Mouse (Mus musculus) gonadal fat pad, adult 2 months (tissue): Measurements from ENCODE around the gene Hhatl. TPM values are rescaled to one million over a fixed set of nuclear protein-coding genes. Genes with fewer than 3 reads are reported as not detected.

Experiments
- DNase-seq: peaks from one replicate; pipeline ENCODE4 v3.0.0-alpha.2; 2012; ENCODE audit warnings: low read depth
- polyA plus RNA-seq: library from polyadenylated mRNA; depleted of rRNA; stranded (reverse); fragments of >200 nt; gene quantifications from 2 replicates; pipeline ENCODE4 v1.2.3, GENCODE M21; 2012

Gene Hhatl
- polyA plus RNA-seq, 1 experiment, result 4.7 TPM

DNA sequence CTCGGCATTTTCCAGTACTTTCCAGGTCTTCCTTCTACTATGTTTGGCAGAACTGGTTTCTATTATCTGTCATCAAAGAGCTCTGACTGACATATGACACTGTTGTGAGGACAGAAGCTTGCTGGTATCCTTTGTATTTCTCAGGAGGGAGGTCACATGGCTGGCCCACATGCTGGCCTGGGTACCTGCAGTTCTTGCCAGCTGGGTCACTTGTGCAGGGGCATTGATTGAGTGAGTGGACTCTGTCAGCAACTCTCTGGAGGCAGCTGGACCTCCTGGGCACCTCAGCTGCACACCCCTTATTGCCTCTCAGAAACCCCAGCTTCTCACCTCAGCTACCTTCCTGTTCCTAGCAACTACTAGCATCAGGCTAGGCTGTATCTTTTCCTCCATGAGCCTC is 15.2 kb upstream of the Hhatl start:
- no peak for DNase-seq

DNA sequence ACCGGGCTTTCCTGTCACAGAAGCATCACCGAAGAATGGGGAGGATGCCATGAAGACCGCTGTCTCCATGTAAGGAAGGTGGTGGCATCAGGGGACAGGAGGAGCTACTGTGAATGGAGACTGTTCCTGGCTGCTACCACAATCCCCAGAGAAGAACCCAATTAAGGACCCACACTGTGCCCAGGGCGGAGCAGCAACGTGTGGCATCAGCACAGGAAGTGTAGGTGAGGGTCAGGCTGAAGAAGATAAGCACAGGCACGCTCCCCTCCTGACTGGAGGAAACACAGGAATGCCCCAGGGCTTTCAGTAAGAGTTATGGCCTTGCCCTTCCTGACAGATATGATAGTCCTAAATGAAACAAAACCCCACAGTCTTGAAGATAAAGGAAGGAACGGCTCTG is 10.4 kb upstream of the Hhatl start:
- DNase-seq, result no peak

GRCm38 (mm10) chr9:121798887-121799520 is 6.7 kb upstream of the Hhatl start:
- no peak for DNase-seq

GRCm38 (mm10) chr9:121797722-121798121 is 5.4 kb upstream of the Hhatl start:
- DNase-seq, result no peak

DNA sequence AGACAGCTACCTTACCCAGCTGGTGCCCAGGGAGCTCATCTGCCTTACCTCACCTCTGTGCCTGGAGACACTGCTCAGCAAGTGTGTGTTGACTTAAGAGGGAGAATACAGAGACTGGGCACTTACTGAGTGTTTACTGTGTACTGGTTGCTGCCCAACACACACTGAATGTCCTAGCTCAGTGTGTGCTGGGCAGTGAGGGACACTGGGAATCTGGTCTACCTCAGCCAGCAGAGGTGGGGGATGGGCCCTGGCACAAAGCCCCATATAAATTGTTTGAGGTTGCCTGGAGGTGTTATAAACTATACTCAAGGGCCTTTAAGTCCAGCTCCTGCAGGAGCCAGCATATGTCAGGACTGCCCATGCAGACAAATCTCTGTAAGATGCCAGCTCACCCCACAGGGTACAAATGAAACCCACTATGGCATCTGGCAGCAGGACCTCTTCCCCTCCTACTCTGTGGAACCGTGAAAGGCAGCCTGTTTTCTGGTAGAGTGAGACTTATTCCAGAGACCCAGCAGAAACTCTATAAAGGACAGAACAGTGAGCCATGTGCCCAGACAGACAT is 2.7 kb upstream of the Hhatl start:
- DNase-seq, result no peak

- no peak for DNase-seq
Measured at GRCm38 (mm10) chr9:121791206-121791605, 1.1 kb downstream of the Hhatl start.

- no peak for DNase-seq
Measured at GRCm38 (mm10) chr9:121786359-121786758, 5.9 kb downstream of the Hhatl start.

- no peak for DNase-seq
Measured at GRCm38 (mm10) chr9:121785261-121785660, 7.0 kb downstream of the Hhatl start.

DNA sequence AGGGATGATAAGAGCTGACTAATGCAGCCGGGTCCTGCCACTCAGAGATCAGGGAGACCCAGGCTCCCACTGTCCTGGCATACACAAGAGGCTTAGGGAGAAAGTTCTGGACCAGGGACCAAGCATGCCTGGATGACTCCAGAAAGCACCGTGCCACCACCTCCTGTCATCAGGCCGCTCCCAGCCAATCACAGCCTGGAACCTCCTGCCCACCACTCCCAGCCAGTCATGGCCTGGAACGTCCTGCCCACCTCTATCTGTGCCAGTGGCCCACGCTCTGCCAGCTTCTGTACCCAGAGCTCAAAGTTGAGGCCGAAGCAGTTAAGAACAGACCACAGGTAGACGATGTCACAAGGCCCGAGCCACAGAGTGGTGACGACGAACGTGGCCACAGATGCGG is 7.5 kb downstream of the Hhatl start:
- no peak for DNase-seq

GRCm38 (mm10) chr9:121778066-121778624 is 14.2 kb downstream of the Hhatl start:
- no peak for DNase-seq

DNA sequence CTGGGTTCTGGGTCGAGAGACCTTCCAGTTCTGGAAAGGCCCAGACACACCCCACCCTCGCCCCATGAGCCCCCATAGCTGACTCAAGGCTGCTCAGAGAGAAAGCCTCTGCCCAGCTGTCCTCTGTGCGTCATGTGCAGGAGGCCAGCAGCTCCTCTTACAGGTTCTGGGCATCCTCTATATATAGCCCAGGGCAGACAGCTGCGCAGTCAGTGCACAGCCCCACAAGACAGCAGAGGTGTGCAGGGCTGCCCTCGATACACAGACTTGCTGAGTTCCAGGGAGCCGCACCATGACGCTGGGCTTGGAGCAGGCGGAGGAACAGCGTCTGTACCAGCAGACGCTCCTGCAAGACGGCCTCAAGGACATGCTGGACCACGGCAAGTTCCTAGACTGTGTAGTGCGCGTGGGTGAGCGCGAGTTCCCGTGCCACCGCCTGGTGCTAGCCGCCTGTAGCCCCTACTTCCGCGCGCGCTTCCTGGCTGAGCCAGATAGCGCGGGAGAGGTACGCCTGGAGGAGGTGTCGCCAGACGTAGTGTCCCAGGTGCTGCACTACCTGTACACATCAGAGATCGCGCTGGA is 14.7 kb downstream of the Hhatl start, which contains the start of gene Klhl40:
TSS of gene Klhl40 (plus strand) at position 124 of the 582 bp plus-strand sequence.
- no peak for DNase-seq

GRCm38 (mm10) chr9:121776511-121776910 is 15.8 kb downstream of the Hhatl start:
- no peak for DNase-seq

DNA sequence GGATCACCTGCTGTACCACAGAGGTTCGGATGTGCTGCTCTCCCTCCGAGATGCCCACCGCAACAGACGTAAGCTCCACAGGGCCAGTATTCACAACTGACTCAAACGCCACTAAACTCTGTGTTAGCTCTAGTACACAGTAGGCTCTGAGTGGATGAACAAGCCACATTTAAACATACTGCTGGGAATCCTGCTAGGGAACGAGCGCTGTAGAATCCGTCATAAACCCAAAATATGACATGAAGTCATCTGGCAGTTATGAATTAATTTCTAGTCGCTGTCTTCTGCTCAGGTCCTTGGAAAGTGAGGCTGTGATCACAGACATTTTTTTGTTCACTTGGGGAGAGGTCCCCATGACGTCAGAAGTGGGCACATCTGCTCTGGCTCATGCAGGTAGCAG is 16.4 kb downstream of the Hhatl start:
- DNase-seq, result no peak

DNA sequence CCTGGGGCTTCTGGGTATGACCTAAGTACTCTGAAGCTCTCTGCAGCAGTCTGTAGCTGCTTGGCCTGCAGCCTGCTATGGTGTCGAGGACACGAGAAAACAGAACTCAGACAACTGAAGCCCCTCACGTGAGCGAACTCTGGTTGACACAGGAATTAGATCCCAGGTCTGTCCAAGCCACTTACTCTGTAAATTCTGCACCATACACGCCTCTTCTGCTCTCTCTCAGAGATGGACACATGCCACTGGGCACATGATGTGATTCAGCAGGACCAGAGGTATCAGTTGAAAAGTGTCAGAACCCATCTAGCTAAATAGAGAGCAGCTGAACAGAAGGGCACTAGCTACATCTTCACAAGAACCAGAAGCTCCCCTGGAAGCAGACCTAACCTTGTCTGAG is 19.9 kb downstream of the Hhatl start:
- no peak for DNase-seq

DNA sequence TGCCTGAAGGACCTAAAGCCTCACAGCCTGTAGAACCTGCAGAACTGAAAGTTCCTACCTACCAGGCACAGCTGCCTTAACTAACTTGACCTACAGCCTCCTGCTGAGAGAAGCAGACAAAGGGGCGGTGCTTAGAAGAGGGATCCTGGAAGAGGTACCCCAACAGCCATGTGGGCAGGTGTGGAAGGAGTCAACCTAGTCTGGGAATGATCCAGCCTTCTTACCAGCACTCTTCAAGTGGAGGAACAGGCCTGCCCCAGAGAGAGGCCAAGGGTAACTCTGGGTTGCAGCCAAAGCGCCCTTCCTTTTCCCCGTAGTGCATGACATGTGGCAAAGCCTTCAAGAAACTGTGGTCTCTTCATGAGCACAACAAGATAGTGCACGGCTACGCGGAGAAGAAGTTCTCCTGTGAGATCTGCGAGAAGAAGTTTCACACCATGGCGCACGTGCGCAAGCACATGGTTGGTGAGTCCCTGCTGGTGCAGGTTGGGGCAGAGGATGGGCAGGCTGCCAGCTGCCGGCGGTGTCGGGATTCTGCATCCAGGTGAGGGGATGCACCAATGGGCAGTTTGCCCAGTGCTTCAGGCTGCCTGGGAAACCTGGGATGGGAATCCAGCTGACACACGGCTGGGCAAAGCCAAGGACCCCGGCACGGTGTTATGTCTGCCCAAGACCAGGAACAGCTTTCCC is 27.0 kb downstream of the Hhatl start:
- no peak for DNase-seq

GRCm38 (mm10) chr9:121763716-121764115 is 28.6 kb downstream of the Hhatl start:
- DNase-seq, result no peak

DNA sequence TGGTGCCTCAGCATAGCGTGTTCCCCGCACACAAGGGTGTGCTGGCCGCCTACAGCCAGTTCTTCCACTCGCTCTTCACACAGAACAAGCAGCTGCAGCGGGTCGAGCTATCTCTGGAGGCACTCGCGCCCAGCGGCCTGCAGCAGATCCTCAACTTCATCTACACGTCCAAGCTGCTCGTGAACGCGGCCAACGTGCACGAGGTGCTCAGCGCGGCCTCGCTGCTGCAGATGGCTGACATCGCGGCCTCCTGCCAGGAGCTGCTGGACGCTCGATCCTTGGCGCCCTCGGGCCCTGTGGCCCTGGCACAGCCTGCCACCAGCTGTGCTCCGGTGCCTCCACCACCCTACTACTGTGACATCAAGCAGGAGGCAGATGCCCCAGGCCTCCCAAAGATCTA is 29.5 kb downstream of the Hhatl start:
- DNase-seq, result no peak

DNA sequence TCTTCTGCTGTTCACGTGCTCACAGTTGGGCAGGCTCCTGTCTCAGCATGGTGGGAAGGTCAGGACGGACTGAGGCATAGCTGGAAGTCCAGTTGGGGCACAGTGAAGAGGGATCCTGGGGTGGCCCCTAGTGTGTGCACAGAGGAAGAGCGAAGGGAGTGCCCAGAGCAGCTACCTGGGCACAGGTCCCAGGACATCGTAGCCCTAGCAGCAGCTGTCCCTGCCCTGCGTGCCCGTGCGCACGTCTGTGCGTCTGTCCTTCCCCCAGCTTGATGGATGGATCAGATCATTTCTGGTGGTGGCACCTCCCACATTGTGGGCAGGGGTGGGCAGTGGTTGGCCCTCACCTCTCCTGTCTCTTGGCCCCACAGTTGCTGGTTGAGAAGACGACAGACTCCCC is 30.1 kb downstream of the Hhatl start:
- no peak for DNase-seq

- no peak for DNase-seq
Measured at GRCm38 (mm10) chr9:121761787-121762186, 30.5 kb downstream of the Hhatl start.

DNA sequence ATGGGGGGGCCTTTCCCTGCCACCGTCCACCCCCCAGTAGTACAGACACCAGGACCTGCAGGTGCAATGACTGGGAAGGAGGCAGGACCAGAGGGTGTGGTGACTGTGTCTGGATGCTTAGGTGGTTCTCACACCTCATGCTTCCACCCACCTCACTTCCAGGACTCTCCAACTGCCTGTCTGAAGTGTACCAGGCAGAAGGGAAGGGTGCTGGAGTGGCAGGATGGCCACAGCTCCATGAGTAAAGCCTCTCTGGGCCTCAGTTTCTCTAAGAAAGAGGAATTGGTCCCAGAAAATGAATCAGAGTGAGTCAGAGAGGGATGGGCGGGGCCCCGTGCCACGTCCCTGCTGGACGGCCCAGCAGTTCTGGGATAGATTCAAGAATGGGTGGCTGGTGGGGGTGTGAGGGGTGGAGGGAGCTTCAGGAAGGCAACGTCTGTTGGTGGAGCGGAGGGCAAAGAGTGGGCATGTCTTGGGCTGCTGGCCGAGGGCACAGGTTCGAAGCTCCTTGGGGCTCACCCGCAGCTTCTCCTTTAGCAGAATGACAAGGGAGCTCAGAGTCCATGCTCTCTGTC is 31.1 kb downstream of the Hhatl start:
- no peak for DNase-seq

DNA sequence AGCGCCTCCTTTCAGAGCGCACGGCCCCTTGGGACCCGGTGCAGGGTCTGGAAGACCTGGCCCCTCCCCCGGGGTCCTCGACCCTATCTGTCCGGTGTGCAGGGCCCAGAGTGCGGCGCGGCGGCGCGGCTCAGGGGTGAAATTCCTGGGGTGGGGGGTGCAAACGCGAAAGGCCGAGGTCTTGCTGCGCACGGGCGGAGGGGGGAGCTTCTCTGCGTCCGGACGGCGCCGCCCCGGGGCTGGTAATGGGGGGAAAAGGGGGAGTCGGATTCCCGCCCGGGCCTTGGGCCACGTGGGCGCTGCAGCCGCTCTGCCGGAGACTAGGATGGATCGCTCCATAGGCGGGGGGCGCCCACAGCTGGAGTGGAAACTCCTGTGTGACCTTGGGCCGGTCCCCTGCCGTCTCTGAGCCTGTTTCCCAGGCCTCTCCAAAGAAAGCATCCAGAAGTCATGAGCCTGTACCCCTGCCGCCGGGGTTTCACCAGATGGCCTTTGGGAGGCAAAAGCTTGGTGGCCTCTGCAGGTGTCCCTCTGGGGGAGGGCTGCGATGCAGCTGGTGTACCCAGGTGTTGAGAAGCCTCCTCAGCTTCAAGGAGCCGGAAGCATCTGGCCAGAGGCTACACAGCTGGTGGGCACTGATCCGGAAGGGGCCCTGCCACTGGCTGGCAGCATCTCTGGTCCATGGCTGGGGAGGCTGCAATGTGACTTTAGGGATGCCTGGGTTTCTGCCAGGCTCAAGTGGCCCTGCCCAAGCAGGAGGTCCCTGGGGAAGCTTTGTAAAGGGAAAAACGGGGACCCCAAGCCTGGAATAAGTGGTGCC is 31.8 kb downstream of the Hhatl start:
- DNase-seq, result no peak
